Mouse (Mus musculus) intestine, embryonic 16.5 days (tissue): ENCODE measurements at regions not wholly inside any gene's neighbourhood (a gene's known extent, or its start where the extent isn't known, plus 50 kb on each side); places are given as distances from the start of the nearest gene placed in this dataset.

ENCODE experiments used
- ATAC-seq: fragments of 200-750 bp; cut with Nextera tagmentation; 2 replicates; pipeline ENCODE4 v1.8.0; 2017; ENCODE audit warnings: moderate TSS enrichment, moderate library complexity
- H3K27ac ChIP-seq: fragments of 300-500 bp; sonication (generic); 2 replicates; pipeline ENCODE4 v1.5.1; 2014; ENCODE audit warnings: mild to moderate bottlenecking, low read length
- H3K27me3 ChIP-seq: fragments of 300-500 bp; sonication (generic); replicated peaks from 2 replicates; pipeline ENCODE4 v1.6.1; 2014; ENCODE audit warnings: low read length, control low read depth, mixed read lengths; ENCODE audit not compliant: control insufficient read depth, insufficient read depth
- H3K36me3 ChIP-seq: fragments of 300-500 bp; sonication (generic); 2 replicates; pipeline ENCODE4 v1.6.1; 2014; ENCODE audit warnings: low read length, control low read depth; ENCODE audit not compliant: control insufficient read depth, insufficient read depth
- H3K4me1 ChIP-seq: fragments of 300-500 bp; sonication (generic); 2 replicates; pipeline ENCODE4 v1.6.1; 2014; ENCODE audit warnings: low read length, control low read depth, mixed read lengths; ENCODE audit not compliant: control insufficient read depth, insufficient read depth
- H3K4me2 ChIP-seq: fragments of 300-500 bp; sonication (generic); 2 replicates; pipeline ENCODE4 v1.6.1; 2014; ENCODE audit warnings: low read depth, low read length, control low read depth
- H3K4me3 ChIP-seq: fragments of 300-500 bp; sonication (generic); 2 replicates; pipeline ENCODE4 v1.5.1; 2014; ENCODE audit warnings: mild to moderate bottlenecking, low read length
- H3K9ac ChIP-seq: fragments of 300-500 bp; sonication (generic); 2 replicates; pipeline ENCODE4 v1.6.1; 2014; ENCODE audit warnings: low read depth, low read length
- H3K9me3 ChIP-seq: fragments of 300-500 bp; sonication (generic); 2 replicates; pipeline ENCODE4 v1.6.1; 2016; ENCODE audit warnings: low read length, control low read depth; ENCODE audit not compliant: control insufficient read depth
- WGBS: fragments of 180-500 bp; shearing (Covaris S2); extraction: QIAGEN DNeasy Blood & Tissue Kit; methylation state at CpG from one replicate; pipeline ENCODE4 v1.1.7; 2014; 5-methylcytosine and 5-hydroxymethylcytosine counted together

DNA sequence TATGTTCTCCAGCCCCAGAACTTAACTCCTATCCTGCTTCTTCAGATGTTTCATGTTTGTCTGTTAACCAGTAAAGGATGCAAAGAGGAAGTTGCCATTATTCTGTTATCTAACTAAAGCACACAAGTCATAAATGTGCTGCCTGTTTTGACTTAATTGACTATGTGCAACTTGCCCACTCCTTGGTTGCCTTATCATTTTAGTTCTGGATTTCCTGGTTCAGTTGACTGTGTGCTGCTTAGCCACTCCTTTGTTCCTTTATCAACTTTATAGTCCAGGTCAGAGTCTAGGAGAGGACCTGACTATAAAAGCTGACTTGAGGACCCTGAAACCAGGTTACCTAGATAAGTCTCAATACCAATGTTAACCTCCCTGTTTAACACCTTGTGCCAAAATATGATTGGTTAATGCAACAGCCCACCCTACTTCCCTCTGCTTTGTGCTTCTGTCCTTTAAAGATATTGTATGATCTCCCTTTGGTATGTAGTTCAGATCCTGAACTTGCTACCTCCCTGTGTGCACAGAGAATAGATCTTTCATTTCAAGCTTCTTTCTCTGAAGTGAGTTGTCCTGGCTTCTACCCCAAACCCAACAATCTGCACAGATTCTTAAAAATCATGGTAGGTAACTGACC lies 721.2 kb upstream of the Lcorl start:
- H3K27me3 ChIP-seq, result no peaks in the 10 kb centered on the region
- H3K4me1 ChIP-seq, result no peaks in the 10 kb centered on the region
- H3K27ac ChIP-seq, result peak overlapping the region; percentile 3
- no peak overlapping the region for H3K9ac ChIP-seq
- peak; percentile 99 for ATAC-seq
- H3K36me3 ChIP-seq, result no peaks in the 10 kb centered on the region
- H3K4me2 ChIP-seq, result no peak overlapping the region
- H3K9me3 ChIP-seq, result no peaks in the 10 kb centered on the region
- H3K4me3 ChIP-seq, result no peak overlapping the region

DNA sequence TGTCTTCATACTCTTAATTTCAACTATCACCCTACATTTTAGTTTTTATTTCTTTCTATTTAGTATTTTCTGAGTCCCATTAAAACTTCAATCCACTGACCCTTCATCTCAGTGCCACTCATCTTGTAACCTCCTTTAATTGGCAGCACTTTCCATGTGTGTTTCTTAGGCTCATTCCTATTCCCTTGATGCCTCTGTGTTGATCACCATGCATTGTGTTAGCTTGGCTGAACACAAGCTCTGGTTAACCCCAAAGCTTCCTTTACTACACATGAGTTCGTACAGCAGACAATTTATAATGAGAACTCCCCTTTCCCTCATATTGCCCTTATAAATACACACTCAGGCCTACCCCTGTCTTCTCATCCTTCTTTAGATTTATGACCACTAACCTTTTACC lies 716.5 kb upstream of the Lcorl start:
- H3K4me1 ChIP-seq, result no peaks in the 10 kb centered on the region; the same call in 1 of the 2 replicates
- H3K36me3 ChIP-seq, result no peaks in the 10 kb centered on the region
- no peak for ATAC-seq
- H3K9ac ChIP-seq, result no peak overlapping the region
- H3K4me2 ChIP-seq, result no peak overlapping the region
- no peak overlapping the region for H3K27ac ChIP-seq
- WGBS, result 68% methylated on average over 1 of the region's 1 CpGs
- H3K27me3 ChIP-seq, result no peaks in the 10 kb centered on the region
- no peaks in the 10 kb centered on the region for H3K9me3 ChIP-seq
- H3K4me3 ChIP-seq, result no peak overlapping the region

DNA sequence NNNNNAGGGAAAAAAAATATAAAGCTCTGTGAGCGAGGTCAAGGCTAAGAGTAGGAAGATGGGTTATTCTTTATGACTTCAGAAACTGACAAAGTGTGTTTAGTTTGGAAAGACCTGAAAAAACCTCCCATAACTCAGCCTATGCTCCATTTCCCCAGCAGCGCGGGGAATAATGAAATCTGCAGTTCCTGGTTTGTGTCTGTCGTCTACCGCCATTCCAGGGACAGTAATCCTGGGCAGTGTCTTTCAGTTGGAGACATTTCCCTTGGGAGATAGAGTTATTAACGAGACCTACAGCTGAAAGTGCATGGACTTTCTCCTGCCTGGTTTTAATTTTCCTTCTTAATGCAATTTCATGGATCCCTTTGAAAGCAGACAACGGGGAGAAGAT lies 715.9 kb upstream of the Lcorl start:
- no peaks in the 10 kb centered on the region for H3K9me3 ChIP-seq
- no peaks in the 10 kb centered on the region; the same call in 1 of the 2 replicates for H3K4me1 ChIP-seq
- no peak for ATAC-seq
- no peaks in the 10 kb centered on the region for H3K36me3 ChIP-seq
- no peak overlapping the region for H3K9ac ChIP-seq
- WGBS, result 56% methylated on average over 7 of the region's 7 CpGs
- H3K27me3 ChIP-seq, result no peaks in the 10 kb centered on the region
- no peak overlapping the region for H3K4me3 ChIP-seq
- no peak overlapping the region for H3K27ac ChIP-seq
- no peak overlapping the region for H3K4me2 ChIP-seq

DNA sequence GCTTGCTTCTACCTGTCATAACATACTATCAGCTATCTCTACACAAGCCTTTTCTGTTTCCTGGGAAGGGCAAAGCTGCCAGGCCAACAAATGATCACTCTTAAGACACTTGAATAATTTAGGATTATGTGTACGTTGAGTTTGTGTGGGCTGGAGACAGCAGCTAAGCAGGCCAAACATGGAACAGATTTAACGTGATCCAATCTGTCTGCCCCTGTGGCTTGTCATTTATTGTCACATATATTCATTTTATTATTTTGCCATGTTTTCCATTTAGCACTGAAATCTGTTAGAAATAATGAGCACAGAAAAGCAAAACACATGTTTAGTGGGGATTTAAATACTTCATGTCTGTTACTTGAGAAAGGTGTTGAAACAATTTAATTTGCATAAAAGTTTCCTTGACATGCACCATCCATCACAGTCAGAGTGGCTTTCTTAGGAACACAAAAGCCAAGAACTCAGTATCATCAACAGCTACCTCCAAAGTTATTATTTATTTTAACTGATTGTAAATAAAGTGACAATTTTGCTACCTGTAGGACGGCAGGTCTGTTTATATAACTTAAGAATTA lies 699.4 kb upstream of the Lcorl start:
- Histone ChIP-seq H3K36me3 (no peaks in the 10 kb centered on the region), H3K4me2 (no peak overlapping the region), H3K9me3 (no peaks in the 10 kb centered on the region), H3K4me1 (no peaks in the 10 kb centered on the region), H3K27me3 (no peaks in the 10 kb centered on the region), H3K27ac (no peak overlapping the region), H3K4me3 (no peak overlapping the region), H3K9ac (no peak overlapping the region)
- 57% methylated on average over 3 of the region's 3 CpGs for WGBS
- no peak for ATAC-seq

DNA sequence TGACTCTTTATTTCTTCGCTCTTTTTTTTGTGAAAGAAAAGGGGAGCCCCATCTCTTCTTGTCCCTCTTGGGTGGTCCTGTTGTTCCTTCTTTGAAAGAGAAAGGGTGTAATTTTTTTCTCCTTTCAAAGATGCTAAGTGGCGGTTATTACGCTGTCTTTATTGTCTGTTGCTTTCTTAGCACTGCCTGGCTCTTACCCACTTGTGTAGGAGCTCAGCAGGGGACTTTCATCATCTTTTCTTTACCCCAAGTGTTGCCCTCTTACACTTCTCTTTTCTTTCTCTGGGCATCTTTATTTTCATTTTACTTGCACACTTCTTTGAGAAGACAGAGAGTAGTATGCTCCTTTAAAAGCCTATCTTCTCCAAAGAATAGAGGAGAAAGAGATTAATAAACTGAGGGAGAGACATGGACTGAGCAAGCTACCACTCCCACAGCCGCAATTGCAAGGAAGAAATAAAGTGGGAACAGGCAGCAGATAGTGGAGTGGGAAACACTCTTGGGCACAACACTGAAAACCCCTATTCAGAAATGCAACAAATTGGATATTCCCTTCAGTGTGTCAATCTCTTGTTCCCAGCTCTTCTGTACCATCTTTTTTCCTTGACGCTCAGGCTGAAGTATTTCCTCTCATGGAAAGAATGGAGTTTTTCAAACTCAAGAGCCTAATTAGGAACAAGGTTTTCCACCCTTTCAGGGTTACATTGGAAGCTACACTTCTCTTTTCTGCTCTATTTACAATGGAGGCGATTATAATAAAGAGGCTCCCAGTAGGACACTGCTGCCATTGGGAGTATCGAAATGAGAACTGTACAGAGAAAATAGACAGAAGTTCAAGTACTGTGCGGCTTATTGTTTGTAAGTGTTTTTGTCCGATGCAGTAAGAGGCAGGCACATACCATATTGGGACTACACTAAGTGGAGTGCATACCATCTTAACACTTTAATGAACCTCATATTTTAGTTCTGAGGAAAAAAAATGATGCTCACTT lies 684.2 kb upstream of the Lcorl start:
- H3K27ac ChIP-seq, result no peak overlapping the region
- H3K4me1 ChIP-seq, result no peaks in the 10 kb centered on the region
- H3K4me3 ChIP-seq, result no peak overlapping the region
- 87% methylated on average over 9 of the region's 9 CpGs for WGBS
- ATAC-seq, result no peak
- no peaks in the 10 kb centered on the region for H3K36me3 ChIP-seq
- H3K9ac ChIP-seq, result no peak overlapping the region
- H3K9me3 ChIP-seq, result no peaks in the 10 kb centered on the region
- no peak overlapping the region for H3K4me2 ChIP-seq
- H3K27me3 ChIP-seq, result no peaks in the 10 kb centered on the region
